Mouse (Mus musculus) monocyte, adult 5-6 weeks (primary cell): Measurements from ENCODE around the gene Slc9a8. TPM values are rescaled to one million over a fixed set of nuclear protein-coding genes. Genes with fewer than 3 reads are reported as not detected.

Experiments used
- ATAC-seq: fragments of 153-309, 156-312 bp; replicated peaks from 2 replicates; pipeline ENCODE4 v1.8.0; 2017; ENCODE audit warnings: mild to moderate bottlenecking; ENCODE audit not compliant: low TSS enrichment, insufficient number of reproducible peaks, severe bottlenecking, poor library complexity, low FRiP score
- total RNA-seq: library from RNA; stranded (forward); fragments of 200-1000, 200-491, 200-594 nt; gene quantifications from 3 replicates; pipeline ENCODE4 v1.2.3, GENCODE M21; 2017

Gene Slc9a8
- total RNA-seq, 1 experiment from 2014 or later = 34.1 TPM

DNA sequence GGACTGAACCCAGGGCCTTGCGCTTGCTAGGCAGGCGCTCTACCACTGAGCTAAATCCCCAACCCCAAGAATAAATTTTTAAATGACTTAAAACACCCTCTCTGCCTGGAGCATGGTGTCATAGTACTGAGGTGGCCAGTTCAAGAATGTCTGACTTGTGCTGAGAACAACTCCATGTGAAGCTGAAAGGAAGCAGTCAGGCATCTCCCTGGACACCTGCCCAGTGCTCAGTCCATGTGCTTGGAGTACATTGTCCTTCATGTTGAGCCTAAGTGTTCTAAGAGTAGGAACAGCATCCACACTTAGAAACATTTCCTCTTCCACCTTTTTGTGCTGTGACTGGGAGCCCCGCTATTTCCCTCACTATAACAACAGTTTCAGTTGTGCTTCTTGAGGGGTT is 17.9 kb downstream of the Slc9a8 start:
- no peak for ATAC-seq

DNA sequence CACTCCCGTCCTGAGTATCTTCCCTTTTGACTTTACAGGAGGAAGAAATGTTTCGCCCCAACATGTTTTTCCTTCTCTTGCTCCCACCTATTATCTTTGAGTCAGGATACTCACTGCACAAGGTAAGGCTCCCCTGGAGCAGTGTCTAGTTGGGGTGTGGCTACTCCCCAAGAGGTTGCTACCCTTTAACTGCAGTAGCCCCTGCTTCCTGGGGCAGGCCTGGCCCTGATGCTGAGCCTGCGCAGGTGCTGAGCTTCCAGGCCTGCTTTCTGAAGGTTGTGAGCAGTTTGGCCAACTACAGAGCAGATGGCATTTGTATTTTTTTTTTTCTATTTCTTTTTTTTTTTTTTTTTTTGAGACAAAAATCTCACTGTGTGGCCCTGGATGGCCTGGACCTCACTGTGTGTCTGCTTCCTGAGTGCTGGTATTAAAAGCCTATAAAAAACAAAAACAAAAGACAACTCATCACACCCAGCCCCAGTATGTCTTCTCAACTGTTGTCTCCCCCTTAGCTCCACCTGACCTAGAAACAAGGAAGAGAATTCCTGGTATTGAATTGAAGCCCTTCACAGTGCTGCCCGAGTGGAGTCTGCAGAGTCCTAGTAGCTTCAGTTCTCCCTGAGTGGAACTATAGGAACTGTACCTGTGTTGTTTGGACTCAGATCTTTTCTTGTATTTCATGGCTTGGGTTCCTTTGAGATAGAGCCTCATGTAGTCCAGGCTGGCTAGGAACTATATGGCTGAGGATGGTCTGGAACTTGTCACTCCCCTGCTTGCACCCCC is 22.1 kb downstream of the Slc9a8 start:
- no peak for ATAC-seq

- ATAC-seq = no peak
These were observed 24.6 kb downstream of the Slc9a8 start for GRCm38 (mm10) chr2:167445911-167446780.

GRCm38 (mm10) chr2:167447207-167447606 is 25.7 kb downstream of the Slc9a8 start:
- no peak for ATAC-seq

- no peak for ATAC-seq
These were observed 26.1 kb downstream of the Slc9a8 start for GRCm38 (mm10) chr2:167447629-167448028.

GRCm38 (mm10) chr2:167449331-167450275 is 28.1 kb downstream of the Slc9a8 start:
- no peak for ATAC-seq

- ATAC-seq = no peak
These were observed 29.1 kb downstream of the Slc9a8 start for GRCm38 (mm10) chr2:167450647-167451046.

GRCm38 (mm10) chr2:167453814-167454213 is 32.3 kb downstream of the Slc9a8 start:
- ATAC-seq = no peak

GRCm38 (mm10) chr2:167456361-167457020 is 35.0 kb downstream of the Slc9a8 start:
- no peak for ATAC-seq

GRCm38 (mm10) chr2:167457213-167457612 is 35.7 kb downstream of the Slc9a8 start:
- no peak for ATAC-seq

DNA sequence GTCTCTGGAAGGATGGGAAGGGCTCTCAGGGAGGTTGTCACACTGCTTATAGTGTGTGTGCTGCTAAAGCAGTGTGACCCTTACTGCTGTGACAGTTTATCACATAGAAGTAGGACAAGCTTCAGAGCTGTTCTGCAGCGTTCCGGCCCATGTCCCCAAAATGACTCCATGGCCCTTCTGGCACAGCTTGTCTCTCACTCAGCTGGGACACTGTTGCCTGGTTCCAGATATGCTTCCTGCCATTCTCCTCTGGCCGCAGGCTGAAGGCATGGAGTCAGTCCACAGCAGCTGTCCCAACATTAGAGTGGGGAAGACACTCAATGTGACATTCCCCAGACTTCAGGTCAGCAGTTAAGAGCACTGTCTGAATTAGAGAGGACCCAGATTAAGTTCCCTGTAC is 37.0 kb downstream of the Slc9a8 start:
- ATAC-seq = no peak

DNA sequence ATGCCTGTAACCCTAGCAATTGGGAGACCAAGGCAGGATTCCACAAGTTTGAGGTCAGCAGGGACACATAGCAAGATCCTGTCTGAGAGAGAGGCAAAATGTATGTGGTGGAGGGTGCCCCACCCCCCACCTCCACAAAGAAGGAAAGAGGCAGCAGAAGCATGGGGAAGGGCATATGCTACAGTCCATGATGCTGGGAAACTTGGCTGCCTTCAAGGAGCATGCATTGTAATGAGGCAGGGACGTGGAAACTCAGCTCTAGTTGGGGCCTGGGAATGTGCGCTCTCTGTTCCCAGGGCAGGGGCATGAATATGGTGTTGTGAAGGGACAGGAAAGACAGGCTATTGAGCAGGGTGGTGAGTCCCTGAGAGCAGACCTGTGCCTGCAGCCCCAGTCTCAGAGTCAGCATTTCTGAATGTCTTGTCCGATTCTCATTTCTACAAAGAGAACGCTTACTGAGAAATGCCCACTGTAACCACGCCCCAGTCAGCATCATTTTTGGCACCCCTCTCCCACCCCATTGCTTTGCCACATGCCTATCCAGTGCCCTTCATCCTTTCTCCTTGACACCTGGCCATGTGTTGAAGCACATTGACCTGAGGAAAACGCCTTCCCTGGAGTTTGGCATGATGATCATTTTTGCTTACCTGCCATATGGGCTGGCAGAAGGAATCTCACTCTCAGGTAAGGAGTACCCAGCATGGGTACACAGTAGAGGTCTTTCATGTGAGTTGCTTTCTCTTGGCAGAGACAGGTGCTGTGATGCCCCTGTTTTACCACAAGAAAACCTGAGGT is 37.8 kb downstream of the Slc9a8 start:
- no peak for ATAC-seq

DNA sequence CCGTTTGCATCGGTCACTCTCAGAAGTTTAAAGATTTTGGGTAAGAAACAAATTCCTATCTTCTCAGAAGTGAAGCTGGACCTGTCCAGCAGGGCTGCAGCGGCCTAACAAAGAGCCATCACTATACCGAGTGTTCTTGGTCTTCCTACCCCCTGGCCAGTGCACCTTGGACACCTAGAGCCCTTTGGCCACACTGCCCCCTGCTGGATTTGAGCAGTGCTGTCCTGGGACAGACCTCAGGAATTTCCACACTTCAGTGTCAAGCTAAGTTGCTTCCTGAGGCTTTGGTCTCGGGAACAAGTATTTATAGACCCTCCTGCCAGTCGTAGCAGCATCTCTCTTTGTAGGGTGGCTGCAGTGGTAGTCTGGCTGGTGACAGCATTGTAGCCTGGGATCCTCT is 41.4 kb downstream of the Slc9a8 start:
- peak; percentile 51 for ATAC-seq

DNA sequence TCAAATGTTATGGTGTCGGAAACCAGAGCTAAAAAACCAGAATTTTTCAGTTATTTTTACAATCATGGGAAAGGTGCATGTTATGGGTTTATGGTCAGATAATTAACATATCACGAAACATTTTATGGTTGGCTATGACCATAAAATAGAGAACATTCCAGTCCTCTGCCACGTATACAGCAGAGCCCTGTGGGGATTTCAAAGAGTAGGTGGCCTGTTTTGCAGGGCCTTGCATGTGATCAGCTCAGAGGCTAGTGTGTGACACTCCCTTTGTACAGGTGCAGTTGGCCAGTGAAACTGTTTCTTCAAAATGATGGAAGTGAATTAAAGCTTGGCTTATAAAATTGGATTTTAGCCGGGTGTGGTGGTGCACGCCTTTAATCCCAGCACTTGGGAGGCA is 42.3 kb downstream of the Slc9a8 start:
- no peak for ATAC-seq

DNA sequence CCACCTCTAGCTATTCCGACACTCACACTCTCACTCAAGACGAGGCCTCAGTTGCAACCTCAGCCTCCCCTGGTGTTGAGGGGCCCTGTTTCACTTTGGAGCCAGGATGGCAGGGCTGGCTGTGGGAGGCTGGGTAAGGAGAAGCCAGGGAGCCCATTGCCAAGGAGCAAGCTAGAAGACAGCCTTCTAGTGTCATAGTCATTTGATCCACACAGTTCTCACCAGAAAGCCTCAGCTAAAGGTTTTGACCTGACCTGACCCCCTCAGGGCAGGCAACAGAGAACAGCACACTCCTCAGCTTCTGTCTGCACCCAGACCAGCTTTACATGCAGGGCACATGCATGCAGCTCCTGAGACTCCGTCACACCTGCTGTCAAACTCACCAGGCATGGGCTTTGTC is 44.4 kb downstream of the Slc9a8 start:
- ATAC-seq = no peak

GRCm38 (mm10) chr2:167467214-167467613 is 45.7 kb downstream of the Slc9a8 start:
- ATAC-seq = no peak

- ATAC-seq = no peak
These were observed 46.9 kb downstream of the Slc9a8 start for GRCm38 (mm10) chr2:167468444-167468843.

DNA sequence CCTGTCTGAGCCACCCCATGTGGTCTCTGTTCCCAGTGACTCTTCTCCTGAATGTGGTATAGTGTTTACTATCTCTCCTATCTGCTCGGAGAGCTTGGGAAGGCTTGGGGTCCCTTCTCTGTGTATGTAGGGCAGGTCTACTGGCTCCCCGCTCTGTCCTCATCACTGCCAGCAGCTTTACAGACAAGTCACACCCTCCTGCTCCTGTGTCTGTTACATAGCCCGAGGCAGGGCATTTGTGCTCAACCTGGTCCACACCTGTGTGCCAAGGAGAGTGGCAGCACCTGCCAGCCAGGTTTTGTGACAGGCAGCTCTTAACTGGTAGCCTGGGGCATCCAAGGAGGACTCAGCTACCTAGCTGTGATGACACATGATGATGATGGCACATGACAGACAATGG is 49.1 kb downstream of the Slc9a8 start:
- no peak for ATAC-seq
